Mouse (Mus musculus) embryo, embryonic 11.5 days (tissue): Measurements from ENCODE around the gene Pdk2.
"Not testable (repeated sequence)": the region's sequence is repeated elsewhere in the genome, so short reads cannot be mapped to it uniquely, and the experiment has no call there.

Experiments used
- DNase-seq: peaks from one replicate; pipeline ENCODE4 v3.0.0-alpha.2; 2012; ENCODE audit warnings: low read depth, low spot score

The Pdk2 gene

DNA sequence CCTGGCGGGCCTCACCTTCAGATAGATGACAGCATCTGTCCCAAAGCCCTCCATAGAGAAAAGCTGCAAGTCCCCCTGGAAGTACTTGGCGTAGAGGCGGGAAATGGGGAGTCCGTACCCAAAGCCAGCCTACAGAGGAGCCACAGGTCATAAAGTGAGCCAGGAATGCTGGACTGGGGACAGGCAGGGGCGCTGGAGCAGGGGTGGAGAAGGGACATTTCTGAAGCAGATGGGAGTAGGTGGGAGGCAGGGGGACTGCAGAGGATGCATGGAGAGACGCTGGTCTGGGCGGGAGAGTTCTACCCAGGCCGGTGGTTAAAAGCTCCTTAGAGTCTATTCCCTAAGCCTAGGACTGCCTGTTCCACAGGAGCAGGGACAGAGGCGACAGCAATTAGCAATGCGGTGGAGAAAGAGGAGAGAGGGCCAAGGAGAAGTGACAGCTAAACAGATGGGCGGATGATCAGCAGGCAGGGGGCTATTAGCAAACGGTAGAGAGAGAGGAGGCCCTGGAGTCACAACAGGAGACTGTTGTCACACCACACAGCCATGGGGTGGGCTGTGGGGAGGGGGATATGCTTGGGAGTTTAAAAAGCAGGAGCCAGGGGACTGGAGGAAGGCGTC is 13.2 kb downstream of the Pdk2 start:
- no peak for DNase-seq

DNA sequence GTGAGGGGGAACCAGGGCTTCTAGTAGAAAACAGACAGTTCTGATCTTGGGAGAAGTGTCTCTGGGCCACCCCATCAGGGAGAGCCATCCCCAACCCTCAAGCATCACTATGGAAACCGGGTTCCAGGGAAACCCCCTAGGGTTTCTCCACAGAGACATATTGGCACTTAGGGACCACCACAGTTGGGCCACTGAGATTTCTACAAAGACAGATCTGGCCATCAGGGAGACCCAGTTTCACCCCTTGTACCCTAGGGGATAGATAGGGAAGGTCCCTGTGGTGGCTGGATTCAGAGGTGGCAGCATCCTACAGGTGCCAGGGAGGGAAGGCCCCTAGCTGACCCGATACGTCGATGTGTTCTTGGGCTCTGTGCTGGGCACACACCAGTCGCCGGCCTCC is 14.3 kb downstream of the Pdk2 start:
- DNase-seq: no peak

DNA sequence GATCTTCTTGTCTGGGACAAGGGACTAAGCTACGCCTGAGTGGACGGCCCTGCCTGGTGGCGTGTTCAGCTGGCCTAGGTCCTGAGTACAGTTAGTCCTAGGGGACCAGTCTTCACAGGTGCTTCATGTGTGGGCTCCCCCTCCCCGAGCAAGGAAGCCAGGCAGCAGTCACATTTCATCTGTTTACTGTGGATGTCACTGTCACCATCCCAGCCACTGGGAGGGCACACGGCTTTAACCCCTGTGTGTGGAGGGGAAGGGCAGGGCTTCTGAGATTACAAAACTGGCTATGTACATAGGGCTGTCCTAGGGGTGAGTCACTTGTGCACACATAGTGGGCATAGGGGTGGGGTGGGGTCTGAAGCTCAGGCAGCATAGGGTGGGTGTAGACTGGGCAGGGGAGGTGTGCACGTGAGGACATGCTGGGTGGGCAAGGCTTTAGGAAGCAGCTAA is 15.0 kb downstream of the Pdk2 start:
- no peak for DNase-seq

DNA sequence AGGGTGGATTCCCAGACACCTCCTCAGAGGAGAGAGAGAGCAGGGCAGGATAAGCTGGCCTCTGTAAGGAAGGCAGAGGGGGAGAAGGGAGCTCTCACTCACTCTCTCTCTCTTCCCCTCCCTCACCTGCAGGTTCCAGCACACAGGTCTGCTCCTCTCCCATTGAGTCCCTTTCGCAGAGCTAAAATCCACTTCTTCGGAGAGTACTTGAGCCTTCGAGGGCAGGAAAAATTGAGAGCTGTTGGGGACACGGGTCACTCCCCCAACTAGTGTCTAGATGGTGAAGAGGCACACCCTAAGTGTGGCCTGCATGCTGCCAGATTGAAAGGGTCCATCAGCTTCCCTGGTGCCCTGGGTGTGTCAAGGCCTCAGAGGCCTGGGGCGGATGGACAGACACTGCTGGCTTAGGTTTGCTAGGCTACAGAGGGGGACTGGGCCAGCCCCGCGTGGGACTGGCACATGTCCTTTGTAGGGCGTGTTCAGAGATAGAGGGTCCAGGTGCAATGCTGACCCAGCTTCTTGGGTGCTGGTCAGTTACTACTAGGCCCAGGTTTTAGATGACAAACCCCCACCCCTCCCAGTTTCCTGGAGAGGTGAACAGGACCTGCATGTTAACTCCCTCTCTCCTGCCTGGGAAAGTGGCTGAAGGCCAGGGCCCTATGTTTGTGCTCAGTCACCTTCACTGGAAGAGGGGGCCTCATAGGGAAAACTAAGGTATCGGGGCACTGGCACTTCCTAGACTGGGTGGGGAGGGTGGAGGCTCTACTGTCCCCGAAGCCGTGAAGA is 15.7 kb downstream of the Pdk2 start:
- no peak for DNase-seq

DNA sequence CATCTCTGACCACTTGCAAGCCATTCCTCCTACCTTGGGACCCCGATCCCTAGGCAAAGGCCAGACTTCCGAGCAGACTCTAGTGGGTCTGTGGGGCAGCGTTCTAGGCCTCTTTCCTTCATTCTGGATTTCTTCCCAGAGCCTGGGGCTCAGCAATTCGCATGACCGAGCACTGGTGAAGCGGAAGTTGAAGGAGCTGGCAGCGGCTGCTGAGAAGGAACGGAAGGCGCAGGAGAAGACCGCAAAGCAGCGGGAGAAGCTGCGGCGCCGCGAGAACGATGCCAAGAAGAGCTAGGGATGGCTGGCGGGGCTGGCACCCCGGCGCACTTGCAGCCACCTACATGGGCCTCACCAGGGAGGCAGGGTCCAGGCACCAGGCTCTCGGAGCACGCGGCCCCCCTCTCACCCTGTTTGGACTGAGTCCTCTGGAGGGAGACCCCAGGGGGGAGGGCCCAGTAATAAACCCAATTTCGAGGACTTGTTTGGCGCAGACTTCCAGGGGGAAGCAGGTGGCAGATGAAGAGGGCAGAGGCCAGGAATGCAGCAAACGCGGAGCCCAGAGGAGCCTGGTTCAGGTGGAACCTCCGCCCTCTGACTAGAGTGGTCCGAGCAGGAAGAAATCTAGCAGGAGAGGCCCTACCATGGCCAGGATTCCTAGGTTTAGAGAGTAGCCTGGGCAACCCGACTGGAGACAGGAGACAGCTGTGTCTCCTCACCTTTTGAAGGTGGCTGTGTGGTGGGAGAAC is 16.5 kb downstream of the Pdk2 start:
- no peak for DNase-seq

DNA sequence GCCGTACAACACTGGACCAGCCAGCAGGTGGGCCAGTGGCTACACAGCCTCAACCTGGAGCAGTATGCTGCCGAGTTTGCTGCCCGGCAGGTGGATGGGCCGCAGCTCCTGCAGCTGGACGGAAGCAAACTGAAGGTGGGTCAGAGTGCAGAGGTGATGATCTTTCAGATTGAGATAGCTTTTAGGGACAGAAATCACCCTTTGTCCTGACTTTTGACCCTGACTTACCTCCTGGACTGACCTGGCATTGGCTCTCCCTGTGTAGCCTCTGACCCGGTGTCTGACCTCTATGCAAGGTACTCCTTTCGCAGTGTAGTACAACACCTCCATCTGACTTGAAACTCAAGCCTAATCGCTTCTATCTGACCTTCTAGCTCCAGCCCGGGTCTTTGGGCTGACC is 17.7 kb downstream of the Pdk2 start:
- no peak for DNase-seq

DNA sequence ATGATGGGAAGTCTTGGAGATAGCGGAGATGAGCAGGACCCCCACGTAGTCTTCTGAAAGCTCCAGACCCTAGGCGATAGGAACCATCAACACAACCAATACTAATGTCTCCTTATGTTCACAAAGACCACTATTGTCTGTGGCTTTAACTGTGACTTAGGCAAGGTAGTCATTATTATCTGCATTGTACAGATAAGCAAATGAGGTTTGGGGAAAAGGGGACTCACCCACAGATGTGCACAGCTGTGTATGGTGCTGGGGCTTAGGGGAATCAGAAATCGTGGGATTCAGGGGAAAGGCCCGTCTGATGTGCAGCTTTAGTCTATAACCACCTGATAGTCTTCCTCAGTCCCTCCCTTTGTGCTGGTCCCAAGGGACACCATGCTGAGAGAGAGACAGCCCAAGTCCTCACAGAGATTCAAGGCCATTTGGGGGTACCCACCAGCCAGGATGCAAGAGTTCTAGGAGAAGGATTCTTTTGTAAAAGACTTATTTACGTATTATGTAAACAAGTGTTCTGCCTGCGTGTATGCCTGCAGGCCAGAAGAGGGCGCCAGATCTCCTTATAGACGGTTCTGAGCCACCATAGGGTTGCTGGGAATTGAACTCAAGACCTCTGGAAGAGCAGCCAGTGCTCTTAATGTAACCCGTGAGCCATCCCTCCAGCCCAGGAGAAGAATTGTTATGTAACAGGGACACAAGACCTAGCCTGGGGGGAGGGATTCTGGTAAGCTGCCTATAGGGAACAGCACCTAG is 18.7 kb downstream of the Pdk2 start:
- no peak for DNase-seq

DNA sequence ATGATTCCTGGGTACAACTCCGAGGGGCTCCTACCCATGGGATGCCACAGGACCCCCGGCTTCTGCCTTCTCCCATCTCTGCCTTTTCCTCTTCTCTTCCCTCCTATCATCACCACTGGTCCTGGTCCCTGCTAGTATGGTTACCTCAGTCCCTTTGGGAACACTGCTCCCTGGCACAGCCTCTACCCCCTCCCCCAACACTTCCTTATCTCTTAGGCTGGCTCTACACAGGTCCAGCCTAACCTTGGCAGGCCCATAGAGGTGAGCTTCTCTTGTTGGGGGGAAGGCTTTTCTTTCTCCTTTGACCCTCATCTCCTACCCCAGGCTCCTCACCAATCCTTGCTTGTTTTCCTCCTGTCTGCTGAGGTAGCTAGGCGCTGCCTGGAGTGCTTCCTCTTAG is 25.7 kb downstream of the Pdk2 start:
- DNase-seq: no peak

DNA sequence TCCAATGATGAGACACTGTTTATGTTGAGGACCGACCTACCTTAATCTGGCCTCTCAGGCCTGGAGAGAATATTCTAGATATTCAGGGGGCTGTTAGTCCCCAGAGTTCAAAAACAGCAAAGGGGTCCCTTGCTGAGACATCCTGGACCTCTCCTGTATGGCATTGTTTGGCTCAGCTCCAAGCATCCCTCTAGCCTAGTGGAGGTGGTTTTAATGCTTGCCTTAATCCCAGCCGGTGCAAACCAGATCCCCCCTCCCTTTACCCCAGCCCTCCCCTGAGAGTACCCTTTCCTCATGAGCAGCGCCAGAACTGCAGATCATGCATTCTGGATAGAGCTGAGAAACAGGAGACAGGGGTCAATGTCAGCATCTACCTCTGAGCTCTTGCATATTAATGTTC is 28.7 kb downstream of the Pdk2 start:
- no peak for DNase-seq

DNA sequence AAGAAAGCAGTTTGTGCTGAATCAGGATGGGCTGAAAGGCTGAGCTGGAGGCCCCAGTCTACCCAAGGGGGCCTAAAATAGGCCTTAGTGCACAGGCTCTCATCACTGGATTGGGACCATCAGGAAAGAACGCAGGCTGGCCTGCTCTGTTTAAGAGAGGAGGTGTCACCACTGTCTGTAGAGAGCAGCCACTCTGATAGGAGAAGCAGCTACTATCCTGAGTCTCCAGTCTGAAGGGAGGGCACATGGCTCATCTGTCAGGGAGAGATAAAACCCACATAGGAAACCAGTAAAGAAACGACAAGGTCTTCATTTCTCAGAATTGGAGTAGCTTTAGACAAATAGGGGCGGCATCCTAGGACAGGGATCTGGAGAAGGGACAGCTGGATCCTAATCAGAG is 29.1 kb downstream of the Pdk2 start:
- DNase-seq: no peak

DNA sequence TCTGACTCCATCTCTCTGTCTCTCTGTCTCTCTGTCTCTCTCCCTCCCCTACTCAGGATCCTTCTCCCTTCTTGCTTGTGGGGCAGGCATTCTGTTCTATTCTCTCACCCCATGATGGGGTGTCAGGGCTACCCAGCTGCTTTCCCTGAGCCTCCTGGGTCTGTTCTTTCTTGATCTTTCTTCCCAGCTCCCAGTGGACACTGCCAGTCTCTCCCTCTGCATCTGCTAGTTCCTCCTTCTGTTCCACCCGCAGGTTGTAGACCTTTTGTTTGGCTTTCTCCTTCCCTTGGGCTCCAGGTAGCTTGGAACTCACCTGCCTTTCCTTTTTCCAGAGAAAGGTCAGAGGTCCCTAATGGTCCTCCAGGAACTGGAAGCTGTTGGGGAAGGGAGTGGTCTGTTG is 29.7 kb downstream of the Pdk2 start:
- no peak for DNase-seq

DNA sequence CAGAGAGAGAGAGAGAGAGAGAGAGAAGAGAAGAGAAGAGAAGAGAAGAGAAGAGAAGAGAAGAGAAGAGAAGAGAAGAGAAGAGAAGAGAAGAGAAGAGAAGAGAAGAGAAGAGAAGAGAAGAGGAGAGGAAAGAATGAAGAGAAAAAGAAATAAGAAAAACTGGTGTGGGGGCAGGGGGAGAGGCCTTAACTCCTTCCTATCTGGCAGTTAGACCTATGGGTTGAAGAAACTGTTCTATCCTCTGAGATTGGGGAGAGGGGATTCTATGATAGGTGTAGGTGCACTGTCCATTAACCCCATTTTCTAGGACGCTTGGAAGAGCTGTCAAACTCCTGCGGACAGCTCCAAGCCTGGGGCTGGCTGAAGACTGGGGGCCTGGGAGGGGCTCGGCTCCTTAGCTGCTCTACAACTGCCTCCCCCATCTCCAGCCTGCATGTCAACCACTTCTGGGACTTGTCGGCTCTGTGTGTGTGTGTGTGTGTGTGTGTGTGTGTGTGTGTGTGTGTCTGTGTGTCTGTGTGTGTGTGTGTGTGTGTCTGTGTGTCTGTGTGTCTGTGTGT is 30.2 kb downstream of the Pdk2 start:
- DNase-seq: not testable (repeated sequence)

DNA sequence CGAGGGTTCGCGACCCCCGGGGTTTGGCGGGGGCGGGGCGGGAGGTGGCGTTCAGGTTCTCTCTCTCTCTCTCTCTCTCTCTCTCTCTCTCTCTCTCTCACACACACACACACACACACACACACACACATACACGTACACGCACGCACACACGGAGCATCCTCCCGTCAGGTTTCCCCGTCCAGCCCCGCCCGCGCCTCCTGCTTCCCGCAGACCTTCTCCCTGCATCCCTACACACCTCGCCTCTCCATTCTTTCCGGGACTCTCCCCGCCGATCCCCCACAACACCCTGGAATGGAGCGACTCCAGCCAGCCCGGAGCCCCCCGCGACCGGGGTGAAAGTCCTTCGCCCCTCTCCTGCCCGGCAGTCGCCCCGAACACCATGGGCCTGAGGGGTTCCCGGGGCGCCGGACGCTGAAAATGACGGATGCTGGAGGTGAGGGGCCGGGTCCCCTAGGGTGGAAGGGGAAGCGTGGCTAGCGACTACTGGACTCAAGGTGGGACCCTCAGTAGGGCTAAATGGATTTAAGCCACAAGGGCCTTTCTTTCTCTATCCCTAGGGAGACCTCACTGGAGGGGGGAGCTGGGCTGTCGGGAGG is 30.9 kb downstream of the Pdk2 start:
- no peak for DNase-seq

DNA sequence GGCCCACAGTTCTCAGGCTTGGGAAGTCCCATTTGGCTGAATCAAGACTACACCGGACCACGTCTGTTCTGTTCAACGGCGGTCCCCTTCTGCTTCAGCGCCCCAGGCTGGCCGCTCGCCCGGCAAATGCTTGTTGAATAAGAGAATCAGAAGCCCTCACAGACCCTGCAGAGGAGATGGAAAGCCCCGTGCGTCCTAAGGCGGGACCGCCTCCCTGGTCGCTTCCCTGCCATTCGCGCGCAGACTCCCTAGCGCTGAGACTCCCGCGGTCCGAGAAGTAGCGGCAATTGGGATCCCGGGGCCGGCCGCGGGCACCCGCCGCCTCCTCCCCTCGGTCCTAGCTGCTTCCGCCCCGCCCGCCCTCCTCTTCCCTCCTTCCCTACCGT is 31.5 kb downstream of the Pdk2 start, which contains the start of gene Samd14:
Samd14 (plus strand) TSS at position 251 of the 386 bp plus-strand sequence.
- peak; percentile 69 for DNase-seq

DNA sequence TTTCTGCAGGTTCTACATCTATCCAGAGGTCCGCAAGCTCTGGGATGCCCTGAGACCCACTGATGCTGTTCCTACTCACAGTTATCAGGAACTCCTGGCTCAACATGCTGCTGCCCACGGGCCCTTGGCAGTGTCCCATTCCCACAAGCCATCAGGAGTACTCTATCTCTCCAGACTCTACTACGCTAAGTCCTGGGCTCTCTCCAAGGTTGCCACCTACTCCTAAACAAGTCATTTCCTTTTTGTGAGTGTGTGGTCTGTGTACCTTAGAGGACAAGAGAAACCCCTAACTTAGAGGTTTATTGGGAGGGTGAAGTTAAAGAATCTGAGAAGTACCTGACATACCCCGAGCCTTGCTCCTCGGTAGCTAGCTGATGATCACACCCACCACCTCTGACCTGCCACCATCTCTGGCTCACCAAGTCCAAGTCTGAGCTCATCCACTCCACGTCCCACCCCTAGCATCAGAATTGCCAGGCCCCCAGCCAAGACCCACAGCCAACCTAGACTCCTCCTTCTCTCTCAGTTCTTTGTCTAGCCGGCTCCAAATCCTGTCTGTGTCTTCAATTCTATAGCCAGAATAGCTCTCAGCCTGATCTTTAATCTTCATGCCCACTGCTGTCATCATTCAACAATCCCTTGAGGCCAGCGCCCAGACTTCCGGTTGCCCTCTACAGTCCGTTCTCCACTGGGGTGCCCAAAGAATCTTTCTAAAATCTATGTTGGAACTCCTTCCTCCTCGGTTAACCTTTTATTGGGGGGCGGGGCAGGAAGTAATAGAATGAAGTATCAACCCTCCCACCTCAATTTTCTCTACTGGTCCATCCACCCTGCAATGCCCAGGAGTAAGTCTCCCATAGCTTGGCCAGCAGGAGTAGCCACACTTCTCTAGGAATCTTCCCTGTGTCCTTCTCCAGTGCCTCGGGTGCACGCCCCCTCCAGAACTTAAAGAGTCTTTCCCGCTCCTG is 32.2 kb downstream of the Pdk2 start:
- DNase-seq: no peak

DNA sequence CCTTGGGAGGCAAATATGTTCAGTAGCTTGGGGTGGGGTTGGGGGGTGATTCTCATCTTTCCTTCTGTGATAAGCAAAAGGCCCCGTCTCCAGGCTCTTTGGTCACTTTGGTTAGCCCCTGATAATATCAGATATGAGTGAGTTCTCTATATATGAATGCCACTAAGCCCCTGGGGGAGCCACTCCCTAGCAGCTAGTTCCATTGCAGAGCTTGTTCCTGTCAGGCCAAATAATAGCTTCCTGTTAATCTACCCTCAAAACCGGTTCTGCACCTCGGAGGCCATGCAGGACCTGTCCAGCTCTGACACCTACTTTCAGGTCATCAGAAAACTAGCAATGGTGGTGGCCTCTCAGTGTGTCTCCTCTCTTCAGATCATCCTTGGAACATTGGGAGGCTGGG is 33.7 kb downstream of the Pdk2 start:
- DNase-seq: no peak

DNA sequence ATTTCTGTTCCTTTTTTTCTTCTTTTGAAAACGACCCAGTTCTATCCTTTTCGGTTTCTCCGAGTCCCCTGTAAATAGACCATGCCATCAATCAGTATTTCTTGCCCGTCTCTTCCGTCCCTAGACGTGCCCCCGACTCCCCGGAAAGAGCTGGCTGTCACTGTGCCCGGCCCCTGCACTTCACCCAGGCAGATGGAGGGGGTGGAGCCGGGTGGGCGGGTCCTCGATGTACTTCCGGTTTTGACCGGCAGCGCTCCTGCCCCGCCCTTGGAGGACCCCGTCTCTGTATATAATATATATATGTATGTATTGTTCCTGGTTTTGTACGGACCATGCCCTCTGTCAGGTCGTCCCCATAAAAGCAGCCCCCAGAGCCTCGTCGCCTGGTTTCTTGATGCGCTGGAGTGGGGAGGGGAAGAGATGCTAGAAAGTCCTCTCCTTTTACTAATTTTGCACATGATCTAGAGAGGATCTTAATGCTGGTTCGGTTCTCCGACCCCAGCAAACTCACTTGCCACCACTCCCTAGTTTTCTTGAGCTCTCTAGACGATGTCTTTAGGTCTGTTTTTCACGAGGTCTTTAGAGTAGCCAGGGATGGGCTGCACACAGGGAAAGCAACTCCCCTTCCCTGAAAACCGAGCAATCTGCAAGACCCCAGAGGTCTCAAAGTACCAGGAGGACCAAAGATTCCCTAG is 34.5 kb downstream of the Pdk2 start:
- peak; percentile 67 for DNase-seq

DNA sequence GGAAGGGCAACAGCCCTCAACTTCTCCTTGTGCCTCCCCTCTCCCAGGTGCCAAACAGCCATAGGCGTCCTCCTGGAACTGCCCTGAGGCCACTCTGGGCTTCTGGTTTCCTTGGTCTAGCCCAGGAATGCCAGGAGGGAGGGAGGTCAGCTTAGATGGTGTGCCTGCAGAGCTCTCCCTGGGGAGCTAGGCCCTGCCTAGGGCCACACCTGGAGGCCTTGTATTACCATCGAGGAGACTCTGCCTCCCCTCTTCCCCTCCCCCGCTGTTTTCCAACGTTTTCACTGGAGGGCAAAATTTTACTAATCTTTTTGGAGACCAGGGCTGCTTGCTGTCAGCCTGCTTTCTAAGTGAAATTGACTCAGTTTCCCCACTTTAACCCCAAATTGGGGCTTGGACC is 35.1 kb downstream of the Pdk2 start:
- DNase-seq: no peak

DNA sequence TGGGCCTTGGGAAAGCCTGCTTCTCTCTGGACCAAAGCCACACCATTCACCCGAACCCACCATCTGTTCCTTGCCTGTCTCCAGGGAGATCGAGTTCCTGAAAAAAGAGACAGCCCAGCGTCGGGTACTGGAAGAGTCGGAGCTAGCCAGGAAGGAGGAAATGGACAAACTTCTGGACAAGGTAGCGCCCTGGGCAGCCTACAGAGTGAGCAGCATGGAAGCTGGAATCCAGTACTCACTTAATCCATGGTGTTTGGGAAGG is 36.3 kb downstream of the Pdk2 start:
- DNase-seq: no peak
